Mouse (Mus musculus) hindbrain, embryonic 16.5 days (tissue): ENCODE results near the gene Atxn2. TPM values are rescaled to one million over a fixed set of nuclear protein-coding genes. Genes with fewer than 3 reads are reported as not detected.
"Not testable (repeated sequence)": the region's sequence is repeated elsewhere in the genome, so short reads cannot be mapped to it uniquely, and the experiment has no call there.

Source experiments
- ATAC-seq: fragments of 200-750 bp; cut with Nextera tagmentation; 2 replicates; pipeline ENCODE4 v1.8.0; 2017; ENCODE audit warnings: moderate TSS enrichment, moderate library complexity
- H3K27ac ChIP-seq: fragments of 300-500 bp; sonication (generic); 2 replicates; pipeline ENCODE4 v1.5.1; 2014; ENCODE audit warnings: low read depth, mild to moderate bottlenecking, control low read depth, low read length, moderate library complexity
- H3K27me3 ChIP-seq: fragments of 300-500 bp; sonication (generic); replicated peaks from 2 replicates; pipeline ENCODE4 v1.6.1; 2014; ENCODE audit warnings: low read length; ENCODE audit not compliant: control insufficient read depth, insufficient read depth
- H3K36me3 ChIP-seq: fragments of 300-500 bp; sonication (generic); 2 replicates; pipeline ENCODE4 v1.6.1; 2014; ENCODE audit warnings: mild to moderate bottlenecking, low read length, moderate library complexity, mixed read lengths; ENCODE audit not compliant: control insufficient read depth, insufficient read depth
- H3K4me1 ChIP-seq: fragments of 300-500 bp; sonication (generic); 2 replicates; pipeline ENCODE4 v1.6.1; 2014; ENCODE audit warnings: low read depth, low read length; ENCODE audit not compliant: control insufficient read depth, insufficient read depth
- H3K4me2 ChIP-seq: fragments of 300-500 bp; sonication (generic); 2 replicates; pipeline ENCODE4 v1.6.1; 2014; ENCODE audit warnings: mild to moderate bottlenecking, low read length, control low read depth, moderate library complexity
- H3K4me3 ChIP-seq: fragments of 300-500 bp; sonication (generic); 2 replicates; pipeline ENCODE4 v1.5.1; 2014; ENCODE audit warnings: mild to moderate bottlenecking, low read length, control low read depth, moderate library complexity
- H3K9ac ChIP-seq: fragments of 300-500 bp; sonication (generic); 2 replicates; pipeline ENCODE4 v1.6.1; 2014; ENCODE audit warnings: low read depth, mild to moderate bottlenecking, control low read depth, low read length, moderate library complexity
- H3K9me3 ChIP-seq: fragments of 300-500 bp; sonication (generic); 2 replicates; pipeline ENCODE4 v1.6.1; 2014; ENCODE audit warnings: mild to moderate bottlenecking, low read length, moderate library complexity; ENCODE audit not compliant: control insufficient read depth
- WGBS: fragments of 180-500 bp; shearing (Covaris S2); extraction: QIAGEN DNeasy Blood & Tissue Kit; methylation state at CpG from one replicate; pipeline ENCODE4 v1.1.7; 2014; 5-methylcytosine and 5-hydroxymethylcytosine counted together
- polyA plus RNA-seq: library from polyadenylated mRNA; unstranded; fragments of >200 nt; fragmentation: Nextera tagmentation; extraction: Ambion mirVana; gene quantifications from 2 replicates; pipeline ENCODE4 v1.2.1, GENCODE M21; 2015

The Atxn2 gene
- polyA plus RNA-seq, 1 experiment from 2014 or later: 53.9 TPM

- Histone ChIP-seq H3K27me3 (no peaks in the 10 kb centered on the region), H3K4me3 (no peak overlapping the region), H3K4me2 (no peak overlapping the region), H3K36me3 (no peaks in the 10 kb centered on the region), H3K4me1 (peaks cover 32% of the 10 kb centered on the region), H3K9ac (no peak overlapping the region), H3K9me3 (no peaks in the 10 kb centered on the region), H3K27ac (no peak overlapping the region)
- no peak for ATAC-seq
- 90% methylated on average over 5 of the region's 5 CpGs for WGBS
Observed at GRCm38 (mm10) chr5:121718462-121718861, 7.3 kb downstream of the Atxn2 start.

GRCm38 (mm10) chr5:121720888-121721585 lies 9.9 kb downstream of the Atxn2 start:
- Histone ChIP-seq H3K9ac (no peak overlapping the region), H3K4me3 (no peak overlapping the region), H3K27me3 (no peaks in the 10 kb centered on the region), H3K4me2 (no peak overlapping the region), H3K27ac (no peak overlapping the region), H3K9me3 (no peaks in the 10 kb centered on the region), H3K36me3 (no peaks in the 10 kb centered on the region), H3K4me1 (peaks cover 13% of the 10 kb centered on the region)
- WGBS: 78% methylated on average over 5 of the region's 5 CpGs
- no peak for ATAC-seq

GRCm38 (mm10) chr5:121721841-121722240 lies 10.7 kb downstream of the Atxn2 start:
- H3K4me1 ChIP-seq: peaks cover 10% of the 10 kb centered on the region
- ATAC-seq: no peak
- H3K4me3 ChIP-seq: no peak overlapping the region
- no peaks in the 10 kb centered on the region for H3K9me3 ChIP-seq
- 75% methylated on average over 3 of the region's 3 CpGs for WGBS
- H3K9ac ChIP-seq: no peak overlapping the region
- no peaks in the 10 kb centered on the region for H3K36me3 ChIP-seq
- H3K27ac ChIP-seq: no peak overlapping the region
- H3K27me3 ChIP-seq: no peaks in the 10 kb centered on the region
- H3K4me2 ChIP-seq: no peak overlapping the region

GRCm38 (mm10) chr5:121724678-121725077 lies 13.5 kb downstream of the Atxn2 start:
- Histone ChIP-seq H3K4me2 (no peak overlapping the region), H3K9ac (no peak overlapping the region), H3K27me3 (no peaks in the 10 kb centered on the region), H3K4me1 (peaks cover 5% of the 10 kb centered on the region), H3K36me3 (no peaks in the 10 kb centered on the region), H3K9me3 (no peaks in the 10 kb centered on the region), H3K4me3 (no peak overlapping the region), H3K27ac (no peak overlapping the region)
- ATAC-seq: no peak
- 80% methylated on average over 1 of the region's 1 CpGs for WGBS

GRCm38 (mm10) chr5:121730057-121730456 lies 18.9 kb downstream of the Atxn2 start:
- Histone ChIP-seq H3K4me2 (no peak overlapping the region), H3K27ac (no peak overlapping the region), H3K9ac (no peak overlapping the region), H3K36me3 (no peaks in the 10 kb centered on the region), H3K4me1 (no peaks in the 10 kb centered on the region), H3K4me3 (no peak overlapping the region), H3K27me3 (no peaks in the 10 kb centered on the region), H3K9me3 (no peaks in the 10 kb centered on the region)
- ATAC-seq: no peak
- 95% methylated on average over 2 of the region's 2 CpGs for WGBS

- Histone ChIP-seq H3K36me3 (no peaks in the 10 kb centered on the region), H3K4me2 (no peak overlapping the region), H3K27ac (no peak overlapping the region), H3K4me3 (no peak overlapping the region), H3K27me3 (no peaks in the 10 kb centered on the region), H3K9ac (no peak overlapping the region), H3K9me3 (no peaks in the 10 kb centered on the region), H3K4me1 (no peaks in the 10 kb centered on the region)
- ATAC-seq: no peak
- WGBS: 90% methylated on average over 3 of the region's 3 CpGs
Observed at GRCm38 (mm10) chr5:121736641-121737040, 25.5 kb downstream of the Atxn2 start.

GRCm38 (mm10) chr5:121738162-121738561 lies 27.0 kb downstream of the Atxn2 start:
- not testable (repeated sequence) for H3K27me3 ChIP-seq, H3K9ac ChIP-seq, H3K27ac ChIP-seq, H3K9me3 ChIP-seq, H3K36me3 ChIP-seq, H3K4me2 ChIP-seq, H3K4me1 ChIP-seq, H3K4me3 ChIP-seq, ATAC-seq
- 83% methylated on average over 1 of the region's 2 CpGs for WGBS

GRCm38 (mm10) chr5:121738576-121739191 lies 27.5 kb downstream of the Atxn2 start:
- H3K27ac ChIP-seq: no peak overlapping the region
- no peak overlapping the region for H3K4me2 ChIP-seq
- no peaks in the 10 kb centered on the region for H3K9me3 ChIP-seq
- H3K4me1 ChIP-seq: no peaks in the 10 kb centered on the region
- no peak for ATAC-seq
- H3K4me3 ChIP-seq: no peak overlapping the region
- no peak overlapping the region for H3K9ac ChIP-seq
- H3K27me3 ChIP-seq: no peaks in the 10 kb centered on the region
- WGBS: 97% methylated on average over 7 of the region's 7 CpGs
- H3K36me3 ChIP-seq: peaks cover 2% of the 10 kb centered on the region; the same call in 1 of the 2 replicates

- Histone ChIP-seq H3K27ac (no peak overlapping the region), H3K27me3 (no peaks in the 10 kb centered on the region), H3K9me3 (no peaks in the 10 kb centered on the region), H3K36me3 (peaks cover 2% of the 10 kb centered on the region; the same call in 1 of the 2 replicates), H3K9ac (no peak overlapping the region), H3K4me1 (no peaks in the 10 kb centered on the region), H3K4me3 (no peak overlapping the region), H3K4me2 (no peak overlapping the region)
- no peak for ATAC-seq
- WGBS: 92% methylated on average over 1 of the region's 1 CpGs
Observed at GRCm38 (mm10) chr5:121740516-121740915, 29.4 kb downstream of the Atxn2 start.
